33 mouse cellular contexts compared by ENCODE assay signal in the genomic region with DNA sequence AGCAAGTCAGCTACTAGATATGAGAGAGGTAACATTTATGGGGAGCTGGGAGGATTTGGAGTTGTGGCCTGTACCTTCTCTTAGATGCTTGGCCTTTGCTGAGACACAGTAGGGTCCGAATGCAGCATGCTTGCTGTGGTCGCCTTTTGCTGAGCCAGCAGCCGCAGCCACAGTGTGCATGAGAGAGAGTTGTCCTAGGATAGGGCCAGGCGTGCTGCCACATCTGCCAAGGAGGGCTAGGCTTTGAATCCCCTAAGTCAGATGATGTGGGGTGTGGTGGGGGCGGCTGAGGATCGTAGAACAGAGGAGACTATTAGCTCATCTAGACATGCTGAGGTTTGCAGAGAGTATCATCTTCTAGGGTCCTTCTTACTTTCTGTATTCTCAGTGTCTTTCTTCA.
"Had no signal": no experiment of that assay in that cellular context is flagged by ENCODE, and none has a peak within 500 bp of the region (broad histone marks: within the 10 kb centered on the region; RNA-seq: fewer than 3 reads in every experiment).

No protein-coding gene starts in this region.

- H3K9ac ChIP-seq: heart, embryonic 13.5 days; heart, embryonic 15.5 days; hindbrain, embryonic 12.5 days; hindbrain, embryonic 13.5 days; hindbrain, embryonic 14.5 days; hindbrain, embryonic 15.5 days; intestine, embryonic 15.5 days; kidney, embryonic 15.5 days had no signal

- H3K4me2 ChIP-seq: heart, embryonic 11.5 days; heart, embryonic 13.5 days; heart, embryonic 15.5 days; hindbrain, embryonic 12.5 days; hindbrain, embryonic 13.5 days; hindbrain, embryonic 14.5 days; hindbrain, embryonic 15.5 days; intestine, embryonic 15.5 days; kidney, embryonic 15.5 days had no signal

- H3K4me1 ChIP-seq: hindbrain, embryonic 10.5 days; hindbrain, embryonic 12.5 days; hindbrain, embryonic 13.5 days; hindbrain, embryonic 15.5 days; intestine, embryonic 15.5 days; kidney, embryonic 15.5 days had no signal

- ATAC-seq: hindbrain, embryonic 16.5 days; hindbrain, postnatal 0 days; inflammation-experienced regulatory T-cells, adult 6 months; intestine, embryonic 15.5 days; intestine, embryonic 16.5 days; intestine, postnatal 0 days had no signal

- H3K9me3 ChIP-seq: heart, embryonic 15.5 days; hindbrain, embryonic 10.5 days; hindbrain, embryonic 12.5 days; hindbrain, embryonic 13.5 days; hindbrain, embryonic 15.5 days; intestine, embryonic 15.5 days; kidney, embryonic 15.5 days had no signal

- H3K27me3 ChIP-seq: heart, embryonic 13.5 days; heart, embryonic 15.5 days; hindbrain, embryonic 12.5 days; hindbrain, embryonic 13.5 days; hindbrain, embryonic 15.5 days; intestine, embryonic 15.5 days; kidney, embryonic 15.5 days had no signal

- DNase-seq: heart, postnatal 10 days; heart, postnatal 14 days; heart, postnatal 36 days; kidney, adult 11 months; kidney, adult 18-20 months; kidney, adult 2 months; kidney, adult 8-10 months; kidney, adult 9 months; kidney, postnatal 10 days; kidney, postnatal 14 days; kidney, postnatal 25 days; kidney, postnatal 36 days; kidney, postnatal 4 days; layer of hippocampus, adult 9-11 months; layer of hippocampus, postnatal 36 days had no signal

- H3K4me3 ChIP-seq: heart, embryonic 13.5 days; heart, embryonic 15.5 days; hindbrain, embryonic 10.5 days; hindbrain, embryonic 12.5 days; hindbrain, embryonic 13.5 days; hindbrain, embryonic 15.5 days; intestine, embryonic 15.5 days; kidney, embryonic 15.5 days; layer of hippocampus, adult 2 months; left cerebral cortex, adult 2 months had no signal

- H3K27ac ChIP-seq: heart, embryonic 13.5 days; heart, embryonic 15.5 days; hindbrain, embryonic 10.5 days; hindbrain, embryonic 12.5 days; hindbrain, embryonic 13.5 days; hindbrain, embryonic 14.5 days; hindbrain, embryonic 15.5 days; hindbrain, postnatal 0 days; intestine, embryonic 15.5 days; kidney, embryonic 15.5 days; kidney, postnatal 0 days; layer of hippocampus, adult 2 months; left cerebral cortex, adult 2 months had no signal
